Mouse (Mus musculus): ENCODE data around the gene Mef2a. TPM values are rescaled to one million over a fixed set of nuclear protein-coding genes. Genes with fewer than 3 reads are reported as not detected.

Gene Mef2a
- polyA plus RNA-seq, 1 experiment from 2014 or later: 31.7 TPM

DNA sequence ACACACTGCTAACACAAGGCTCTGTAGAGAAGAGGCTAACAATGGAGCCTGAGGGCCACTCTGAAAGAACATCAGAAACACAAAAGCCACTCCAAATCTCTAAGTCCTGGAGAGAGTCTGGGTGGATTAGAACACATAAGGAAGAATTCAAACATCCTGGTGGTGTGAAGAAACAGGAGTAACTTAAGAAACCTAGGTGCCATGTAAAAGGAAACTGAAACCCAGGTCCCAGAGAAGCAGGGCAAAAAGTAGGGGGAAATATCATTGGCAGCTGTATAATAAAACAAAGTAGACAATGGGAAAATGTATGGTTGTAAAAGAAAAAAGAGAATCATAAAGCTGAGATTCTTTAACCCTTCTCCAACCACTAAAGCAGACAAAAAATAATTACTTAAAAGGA, 12.8 kb downstream of the Mef2a start:
- ATAC-seq (ENCODE audit: low FRiP score, low read depth): no peak
- Histone ChIP-seq H3K9ac (no peak overlapping the region), H3K4me2 (replicated peaks) (no peak overlapping the region), H3K4me3 (no peak overlapping the region), H3K36me3 (no peaks in the 10 kb centered on the region), H3K9me3 (peaks cover 14% of the 10 kb centered on the region; the same call in 1 of the 2 replicates), H3K27ac (no peak overlapping the region), H3K4me1 (no peaks in the 10 kb centered on the region), H3K27me3 (replicated peaks) (no peaks in the 10 kb centered on the region)

DNA sequence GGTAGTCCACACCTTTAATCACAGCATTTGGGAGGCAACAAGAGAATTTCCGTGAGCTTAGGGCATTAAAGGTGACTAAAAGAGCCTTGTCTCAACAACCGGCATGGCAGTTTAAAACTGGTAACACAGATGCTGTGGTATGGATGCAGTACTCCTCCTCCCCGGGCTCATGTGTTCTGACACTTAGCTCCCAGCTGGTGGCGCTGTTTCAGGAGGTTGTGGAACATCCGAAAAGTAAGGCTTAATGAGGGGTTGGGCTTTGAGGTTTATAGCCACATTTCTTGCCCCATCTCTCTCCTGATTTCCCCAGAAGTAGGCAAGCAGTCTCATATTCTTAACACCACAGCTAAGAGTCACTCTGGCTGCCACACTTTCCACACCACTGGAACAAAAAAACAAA, 16.8 kb downstream of the Mef2a start:
- H3K4me1 ChIP-seq: no peaks in the 10 kb centered on the region
- no peak overlapping the region for H3K4me2 ChIP-seq (replicated peaks)
- H3K27me3 ChIP-seq (replicated peaks): no peaks in the 10 kb centered on the region
- H3K9ac ChIP-seq: no peak overlapping the region
- 92% methylated on average over 5 of the region's 5 CpGs for WGBS
- H3K9me3 ChIP-seq: peaks cover 16% of the 10 kb centered on the region; the same call in 1 of the 2 replicates
- no peak overlapping the region for H3K4me3 ChIP-seq
- no peak overlapping the region for H3K27ac ChIP-seq
- no peak for ATAC-seq (ENCODE audit: low FRiP score, low read depth)
- no peaks in the 10 kb centered on the region for H3K36me3 ChIP-seq

DNA sequence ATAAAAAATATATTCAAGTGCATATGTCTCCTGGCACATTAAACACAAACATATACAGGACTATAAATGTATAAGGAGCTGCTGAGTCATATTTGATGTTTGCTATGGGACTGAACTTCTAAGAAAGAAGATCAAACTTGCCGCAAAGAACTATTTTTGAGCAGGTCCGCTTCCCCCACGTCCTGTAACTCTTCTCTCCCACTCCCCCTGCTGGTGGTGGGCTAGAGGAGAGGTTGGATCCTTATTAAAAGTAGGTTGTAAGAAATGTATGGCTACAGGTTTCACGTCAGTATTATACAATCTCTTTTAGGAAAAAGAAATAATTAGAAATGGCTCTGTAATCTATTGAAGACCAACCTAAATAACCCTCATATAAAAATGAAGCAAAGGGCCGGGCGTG, 19.0 kb downstream of the Mef2a start:
- ATAC-seq (ENCODE audit: low FRiP score, low read depth): no peak
- no peaks in the 10 kb centered on the region for H3K27me3 ChIP-seq (replicated peaks)
- no peak overlapping the region for H3K27ac ChIP-seq
- no peaks in the 10 kb centered on the region for H3K4me1 ChIP-seq
- no peaks in the 10 kb centered on the region for H3K36me3 ChIP-seq
- WGBS: 87% methylated on average over 6 of the region's 6 CpGs
- H3K9me3 ChIP-seq: peaks cover 16% of the 10 kb centered on the region; the same call in 1 of the 2 replicates
- no peak overlapping the region for H3K4me3 ChIP-seq
- H3K9ac ChIP-seq: no peak overlapping the region
- H3K4me2 ChIP-seq (replicated peaks): no peak overlapping the region

DNA sequence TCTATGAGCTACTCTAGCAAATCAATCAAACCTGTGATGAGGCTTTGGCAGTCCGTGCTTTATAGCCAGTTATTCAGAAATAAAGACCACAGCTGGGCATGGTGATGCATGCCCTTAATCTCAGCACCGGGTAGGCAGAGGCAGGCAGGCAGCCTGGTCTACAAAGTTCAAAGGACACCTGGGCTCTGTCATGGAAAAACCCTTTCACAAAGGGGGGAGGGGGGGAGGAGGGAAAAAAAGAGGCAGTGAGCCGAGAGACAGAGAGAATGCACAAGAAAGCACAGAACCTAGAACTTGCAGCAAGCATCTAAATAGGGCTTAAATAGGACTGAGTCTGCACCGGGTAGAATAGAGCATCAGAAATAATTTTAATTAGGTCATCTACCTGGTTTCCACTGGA, 19.7 kb downstream of the Mef2a start:
- Histone ChIP-seq H3K4me3 (no peak overlapping the region), H3K27me3 (replicated peaks) (no peaks in the 10 kb centered on the region), H3K4me1 (no peaks in the 10 kb centered on the region), H3K9ac (no peak overlapping the region), H3K36me3 (no peaks in the 10 kb centered on the region), H3K9me3 (peaks cover 16% of the 10 kb centered on the region; the same call in 1 of the 2 replicates), H3K27ac (no peak overlapping the region), H3K4me2 (replicated peaks) (no peak overlapping the region)
- 71% methylated on average over 4 of the region's 4 CpGs for WGBS
- ATAC-seq (ENCODE audit: low FRiP score, low read depth): no peak

DNA sequence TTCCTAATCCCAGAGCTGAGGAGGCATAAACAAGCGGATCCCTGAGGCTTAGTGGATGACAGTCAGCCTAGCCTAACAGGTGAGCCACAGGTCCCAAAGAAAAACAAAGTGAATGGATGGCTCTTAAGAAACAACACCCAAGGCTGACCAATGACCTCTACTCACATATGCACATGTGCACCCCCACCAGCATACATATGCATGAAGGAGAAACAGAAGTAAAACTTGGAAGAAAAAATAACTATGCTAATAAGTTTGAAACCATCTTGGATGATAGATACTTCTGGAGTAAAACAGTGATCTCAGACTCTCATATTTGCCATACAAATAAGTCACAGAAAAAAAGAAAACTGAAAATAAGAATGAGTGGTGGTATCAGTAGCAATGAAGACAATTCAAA, 28.2 kb downstream of the Mef2a start:
- Histone ChIP-seq H3K4me3 (no peak overlapping the region), H3K4me1 (no peaks in the 10 kb centered on the region), H3K36me3 (no peaks in the 10 kb centered on the region), H3K4me2 (replicated peaks) (no peak overlapping the region), H3K27me3 (replicated peaks) (no peaks in the 10 kb centered on the region), H3K9ac (no peak overlapping the region), H3K9me3 (no peaks in the 10 kb centered on the region), H3K27ac (no peak overlapping the region)
- no peak for ATAC-seq (ENCODE audit: low FRiP score, low read depth)
- WGBS: 97% methylated on average over 1 of the region's 1 CpGs

DNA sequence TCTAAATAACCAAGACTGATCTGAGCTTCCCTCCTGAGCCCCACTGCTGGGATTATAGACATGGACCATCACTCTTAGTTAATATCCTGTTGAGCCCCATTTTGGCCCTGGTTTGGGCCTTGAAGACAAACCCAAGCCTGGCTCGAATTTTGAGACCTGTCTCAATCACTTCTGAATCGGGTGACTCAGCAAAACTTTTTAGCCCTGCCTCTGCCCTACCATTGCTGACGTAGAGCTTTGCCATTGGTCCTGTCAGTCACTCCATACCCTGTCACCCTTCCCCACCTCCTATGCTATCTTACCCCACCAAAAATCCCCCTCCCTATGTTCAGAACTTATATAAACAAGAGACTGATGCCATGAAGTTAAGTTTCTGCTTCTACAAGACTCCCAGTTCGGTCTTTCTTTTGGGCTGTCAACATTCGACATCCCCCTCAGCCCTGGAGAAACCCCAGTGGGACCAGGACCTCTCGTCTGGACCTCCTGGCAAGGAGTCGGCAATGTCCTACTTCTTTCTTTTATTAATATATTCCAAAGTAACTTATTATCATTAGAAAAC, 30.5 kb downstream of the Mef2a start:
- no peak for ATAC-seq (ENCODE audit: low FRiP score, low read depth)
- Histone ChIP-seq H3K4me3 (no peak overlapping the region), H3K27me3 (replicated peaks) (no peaks in the 10 kb centered on the region), H3K9ac (no peak overlapping the region), H3K9me3 (no peaks in the 10 kb centered on the region), H3K27ac (no peak overlapping the region), H3K4me2 (replicated peaks) (no peak overlapping the region), H3K4me1 (no peaks in the 10 kb centered on the region), H3K36me3 (no peaks in the 10 kb centered on the region)
- 92% methylated on average over 7 of the region's 7 CpGs for WGBS

DNA sequence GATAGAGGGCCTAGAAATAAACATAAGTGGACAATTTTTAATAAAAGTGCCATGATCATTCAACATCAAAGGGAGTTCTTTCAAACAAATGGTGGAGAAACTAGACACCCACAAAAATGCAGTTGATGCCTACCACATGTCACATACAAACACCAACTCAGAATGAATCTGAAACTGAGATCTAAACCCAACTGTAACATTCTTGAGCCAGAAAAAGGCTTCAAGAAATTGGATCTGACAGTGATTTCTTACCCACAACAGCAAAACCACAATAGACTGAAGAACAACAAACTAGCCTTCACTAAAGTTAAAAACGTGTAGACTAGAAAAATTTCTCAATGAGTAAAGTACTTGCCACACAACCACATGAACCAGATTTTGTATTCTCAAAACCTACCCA, 52.3 kb downstream of the Mef2a start:
- WGBS: 84% methylated on average over 1 of the region's 1 CpGs

DNA sequence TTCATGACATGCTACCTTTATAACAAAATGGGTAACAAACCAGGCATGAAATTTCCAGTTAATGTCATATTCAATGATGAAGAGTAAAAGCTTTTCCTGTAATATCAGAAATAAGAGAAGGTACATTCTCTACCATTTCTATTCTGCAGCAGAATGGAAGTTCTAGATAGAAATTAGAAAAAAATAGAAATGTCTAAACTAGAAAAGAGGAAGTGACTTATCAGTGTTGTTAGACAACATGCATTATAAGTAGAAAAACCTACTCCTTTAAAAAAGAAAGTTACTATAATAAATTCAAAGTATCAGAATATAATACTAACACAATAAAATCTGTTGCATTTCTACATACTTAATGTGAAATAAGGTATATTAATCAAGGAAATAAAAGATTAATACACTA, 54.0 kb downstream of the Mef2a start:
- no peak overlapping the region for H3K4me2 ChIP-seq (replicated peaks)
- no peak overlapping the region for H3K9ac ChIP-seq
- H3K27ac ChIP-seq: no peak overlapping the region
- no peaks in the 10 kb centered on the region for H3K36me3 ChIP-seq
- no peak overlapping the region for H3K4me3 ChIP-seq
- H3K4me1 ChIP-seq: no peaks in the 10 kb centered on the region
- ATAC-seq (ENCODE audit: low FRiP score, low read depth): no peak
- no peaks in the 10 kb centered on the region for H3K9me3 ChIP-seq
- no peaks in the 10 kb centered on the region for H3K27me3 ChIP-seq (replicated peaks)

More for the DNA sequence above, 52.3 kb downstream of the Mef2a start:
- no peak overlapping the region for H3K4me3 ChIP-seq
- H3K27ac ChIP-seq: no peak overlapping the region
- no peaks in the 10 kb centered on the region for H3K27me3 ChIP-seq (replicated peaks)
- no peaks in the 10 kb centered on the region for H3K4me1 ChIP-seq
- no peak overlapping the region for H3K9ac ChIP-seq
- ATAC-seq (ENCODE audit: low FRiP score, low read depth): no peak
- no peak overlapping the region for H3K4me2 ChIP-seq (replicated peaks)
- no peaks in the 10 kb centered on the region for H3K36me3 ChIP-seq
- H3K9me3 ChIP-seq: no peaks in the 10 kb centered on the region

DNA sequence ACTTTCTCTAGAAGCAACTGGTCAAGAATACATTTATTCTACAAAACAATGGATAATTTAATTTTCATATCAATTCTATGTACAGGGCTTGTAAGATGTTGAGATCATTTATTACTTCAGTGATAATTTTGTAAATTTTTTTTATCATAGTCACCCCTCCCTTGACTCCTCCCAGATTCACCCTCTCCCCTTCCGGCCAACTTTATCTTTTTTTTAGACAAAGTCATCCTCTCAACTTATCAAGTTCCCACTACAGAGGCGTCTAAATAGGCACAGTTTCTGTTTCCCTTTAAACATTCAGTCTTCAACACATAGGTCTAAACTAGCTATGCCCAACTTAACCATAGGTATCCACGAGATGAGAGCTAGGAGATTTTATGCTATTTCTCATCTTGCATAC, 59.5 kb downstream of the Mef2a start:
- WGBS: 92% methylated on average over 3 of the region's 3 CpGs
- no peak for ATAC-seq (ENCODE audit: low FRiP score, low read depth)

DNA sequence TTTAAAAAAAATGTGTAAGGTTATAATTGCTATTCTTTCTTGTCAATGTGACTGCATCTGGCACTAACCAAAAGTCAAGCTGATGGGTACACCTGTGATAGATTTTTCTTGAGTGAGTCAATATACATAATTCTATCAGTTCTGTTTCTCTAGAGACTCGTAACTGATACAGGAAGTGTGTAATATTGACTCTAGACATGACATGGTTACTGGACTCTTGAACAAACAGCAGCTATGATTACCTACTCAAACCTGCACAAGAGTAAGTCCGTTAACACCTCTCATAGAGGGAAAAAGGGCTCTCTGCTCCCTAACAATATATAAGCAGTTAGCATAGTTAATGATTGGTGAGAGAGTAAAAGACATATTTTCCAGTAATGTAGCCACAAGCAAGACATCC, 62.5 kb downstream of the Mef2a start:
- ATAC-seq (ENCODE audit: low FRiP score, low read depth): no peak

More for the DNA sequence above, 59.5 kb downstream of the Mef2a start:
- no peaks in the 10 kb centered on the region for H3K9me3 ChIP-seq
- H3K9ac ChIP-seq: no peak overlapping the region
- no peak overlapping the region for H3K27ac ChIP-seq
- H3K4me1 ChIP-seq: no peaks in the 10 kb centered on the region
- no peak overlapping the region for H3K4me3 ChIP-seq
- no peaks in the 10 kb centered on the region for H3K27me3 ChIP-seq (replicated peaks)
- no peak overlapping the region for H3K4me2 ChIP-seq (replicated peaks)
- no peaks in the 10 kb centered on the region for H3K36me3 ChIP-seq

GRCm38 (mm10) chr7:67308102-67308501, 64.6 kb downstream of the Mef2a start:
- Histone ChIP-seq H3K9me3 (no peaks in the 10 kb centered on the region), H3K27ac (no peak overlapping the region), H3K4me2 (replicated peaks) (no peak overlapping the region), H3K36me3 (no peaks in the 10 kb centered on the region), H3K4me3 (no peak overlapping the region), H3K9ac (no peak overlapping the region), H3K27me3 (replicated peaks) (no peaks in the 10 kb centered on the region), H3K4me1 (no peaks in the 10 kb centered on the region)
- WGBS: 93% methylated on average over 2 of the region's 2 CpGs
- ATAC-seq (ENCODE audit: low FRiP score, low read depth): no peak

More for the DNA sequence above, 62.5 kb downstream of the Mef2a start:
- Histone ChIP-seq H3K4me2 (replicated peaks) (no peak overlapping the region), H3K27me3 (replicated peaks) (no peaks in the 10 kb centered on the region), H3K36me3 (no peaks in the 10 kb centered on the region), H3K9me3 (no peaks in the 10 kb centered on the region), H3K27ac (no peak overlapping the region), H3K9ac (no peak overlapping the region), H3K4me1 (no peaks in the 10 kb centered on the region), H3K4me3 (no peak overlapping the region)
- 91% methylated on average over 2 of the region's 2 CpGs for WGBS

- H3K9ac ChIP-seq: no peak overlapping the region
- no peak overlapping the region for H3K4me3 ChIP-seq
- H3K9me3 ChIP-seq: no peaks in the 10 kb centered on the region
- no peaks in the 10 kb centered on the region for H3K27me3 ChIP-seq (replicated peaks)
- ATAC-seq (ENCODE audit: low FRiP score, low read depth): no peak
- no peaks in the 10 kb centered on the region for H3K4me1 ChIP-seq
- H3K27ac ChIP-seq: no peak overlapping the region
- no peaks in the 10 kb centered on the region for H3K36me3 ChIP-seq
- no peak overlapping the region for H3K4me2 ChIP-seq (replicated peaks)
- 94% methylated on average over 3 of the region's 3 CpGs for WGBS
Measured at GRCm38 (mm10) chr7:67307078-67307477, 65.6 kb downstream of the Mef2a start.

DNA sequence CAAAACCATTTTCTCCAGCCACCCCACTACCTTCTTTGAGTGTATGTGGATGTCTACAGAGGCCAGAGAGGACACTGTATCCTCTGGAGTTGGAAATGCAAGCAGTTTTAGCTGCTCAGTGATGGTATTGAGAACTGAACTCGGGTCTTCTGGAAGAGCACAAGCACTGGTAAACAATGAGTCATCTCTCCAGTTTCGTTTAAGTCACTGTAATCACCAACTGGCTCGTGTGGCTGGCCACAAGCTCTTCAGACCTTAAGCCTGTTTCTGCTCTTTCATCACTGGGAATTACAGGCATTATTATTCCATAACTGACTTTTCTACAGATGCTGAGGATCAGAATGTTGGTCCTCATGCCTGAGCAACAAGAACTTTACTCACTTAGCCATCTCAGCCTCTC, 67.7 kb downstream of the Mef2a start:
- no peaks in the 10 kb centered on the region for H3K27me3 ChIP-seq (replicated peaks)
- no peaks in the 10 kb centered on the region for H3K4me1 ChIP-seq
- no peaks in the 10 kb centered on the region for H3K9me3 ChIP-seq
- H3K36me3 ChIP-seq: no peaks in the 10 kb centered on the region
- no peak for ATAC-seq (ENCODE audit: low FRiP score, low read depth)
- no peak overlapping the region for H3K27ac ChIP-seq
- H3K4me2 ChIP-seq (replicated peaks): no peak overlapping the region
- 87% methylated on average over 3 of the region's 3 CpGs for WGBS
- no peak overlapping the region for H3K9ac ChIP-seq
- no peak overlapping the region for H3K4me3 ChIP-seq
